Mouse (Mus musculus): ENCODE measurements around the gene Neo1. TPM values are rescaled to one million over a fixed set of nuclear protein-coding genes. Genes with fewer than 3 reads are reported as not detected.

Gene Neo1
- polyA plus RNA-seq, 1 experiment from 2014 or later, result 34.4 TPM

DNA sequence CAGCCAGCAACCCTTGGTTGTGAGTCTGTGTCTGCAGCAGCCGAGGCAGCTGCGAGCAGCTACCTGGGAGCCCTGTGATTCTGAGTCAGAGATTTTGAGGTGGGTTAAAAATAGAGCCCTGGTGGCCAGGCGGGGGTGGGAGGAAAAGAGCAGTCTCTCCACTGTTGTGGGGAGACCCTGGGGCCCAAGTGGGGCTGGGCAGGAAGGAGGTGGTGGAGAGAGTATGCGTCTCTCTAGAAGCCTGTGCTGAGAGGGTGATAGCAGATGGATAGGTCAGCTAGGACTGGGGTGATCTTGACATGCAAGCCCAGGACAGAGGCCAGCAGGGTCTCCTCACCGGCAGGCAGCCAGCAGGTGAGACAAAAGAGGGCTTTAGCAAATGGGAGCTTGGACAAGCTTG is 199.1 kb downstream of the Neo1 start:
- Histone ChIP-seq H3K4me3 (no peak overlapping the region), H3K27ac (replicated peaks) (no peak overlapping the region), H3K4me1 (peaks cover 11% of the 10 kb centered on the region), H3K27me3 (replicated peaks; ENCODE audit: low read depth, poor library complexity, severe bottlenecking) (no peaks in the 10 kb centered on the region), H3K36me3 (replicated peaks) (no peaks in the 10 kb centered on the region), H3K9me3 (no peaks in the 10 kb centered on the region)
- DNase-seq (ENCODE audit: low spot score), result no peak
- 57% methylated on average over 5 of the region's 5 CpGs for WGBS

DNA sequence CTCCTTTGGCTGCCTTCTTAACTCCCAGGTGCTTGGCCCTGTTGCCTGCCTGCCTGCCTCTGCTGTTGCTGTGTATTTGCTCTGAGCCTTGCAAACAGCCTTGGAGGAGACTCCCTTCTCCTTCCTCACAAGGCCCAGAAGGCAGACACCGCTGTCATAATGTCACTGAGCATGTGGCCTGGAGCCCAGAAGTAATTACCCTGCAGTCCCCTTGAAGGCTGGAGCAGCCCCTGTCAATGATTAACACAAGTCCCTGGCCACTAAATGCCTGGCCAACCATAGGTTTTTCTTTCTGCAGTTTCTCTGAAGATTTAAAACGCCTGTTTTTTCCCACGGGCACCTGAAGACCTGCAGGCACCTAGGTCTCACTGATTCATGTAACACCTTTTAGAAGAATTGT is 203.3 kb downstream of the Neo1 start:
- peaks cover 19% of the 10 kb centered on the region for H3K4me1 ChIP-seq
- no peak overlapping the region for H3K27ac ChIP-seq (replicated peaks)
- peaks cover 9% of the 10 kb centered on the region; the same call in 1 of the 2 replicates for H3K27me3 ChIP-seq (replicated peaks; ENCODE audit: low read depth, poor library complexity, severe bottlenecking)
- 80% methylated on average over 3 of the region's 3 CpGs for WGBS
- no peak for DNase-seq (ENCODE audit: low spot score)
- H3K4me3 ChIP-seq, result no peak overlapping the region
- H3K36me3 ChIP-seq (replicated peaks), result no peaks in the 10 kb centered on the region
- H3K9me3 ChIP-seq, result no peaks in the 10 kb centered on the region

DNA sequence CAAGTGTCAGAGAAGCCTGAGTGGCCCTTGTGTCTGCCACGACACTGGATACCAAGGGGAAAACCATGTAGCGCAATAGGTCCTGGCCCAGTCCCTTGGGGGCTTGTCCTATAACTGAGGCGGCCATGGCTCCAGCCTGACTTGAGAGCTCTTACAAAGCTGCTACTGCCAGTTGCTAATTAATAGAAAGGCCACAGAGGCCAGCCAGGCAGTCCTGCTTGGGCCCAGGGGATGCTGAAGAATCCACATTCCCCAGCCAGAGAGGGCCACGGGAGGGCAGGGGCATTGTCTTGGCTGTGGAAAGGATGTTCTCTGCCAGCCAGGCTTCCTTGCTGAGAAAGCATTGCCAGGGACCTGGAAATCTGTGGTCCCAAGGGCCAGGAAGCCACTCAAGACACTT is 206.6 kb downstream of the Neo1 start:
- Histone ChIP-seq H3K27ac (replicated peaks) (no peak overlapping the region), H3K27me3 (replicated peaks; ENCODE audit: low read depth, poor library complexity, severe bottlenecking) (peaks cover 42% of the 10 kb centered on the region), H3K4me3 (no peak overlapping the region), H3K36me3 (replicated peaks) (no peaks in the 10 kb centered on the region), H3K4me1 (peaks cover 14% of the 10 kb centered on the region), H3K9me3 (no peaks in the 10 kb centered on the region)
- 47% methylated on average over 4 of the region's 4 CpGs for WGBS
- DNase-seq (ENCODE audit: low spot score), result no peak

Other genes starting within 250 kb of the Neo1 start
- 0.20 and 0.25 TPM in 2 replicates for gene Hcn4, start 213.0 kb downstream of the Neo1 start, polyA plus RNA-seq (2016; fragmentation: Nextera tagmentation; extraction: Ambion mirVana)